Mouse (Mus musculus) ES-CJ7 (cell line): Measurements from ENCODE around the gene Lnpk.

Source experiments
- DNase-seq: peaks from one replicate; pipeline ENCODE4 v3.0.0; 2011; ENCODE audit warnings: low read depth, low spot score

Lnpk gene

GRCm38 (mm10) chr2:74578843-74579489 lies at the start of gene Lnpk:
Lnpk (minus strand) TSS chr2:74579435.
- peak; percentile 89 for DNase-seq

GRCm38 (mm10) chr2:74620368-74620767 lies 41.1 kb upstream of the Lnpk start:
- no peak for DNase-seq

DNA sequence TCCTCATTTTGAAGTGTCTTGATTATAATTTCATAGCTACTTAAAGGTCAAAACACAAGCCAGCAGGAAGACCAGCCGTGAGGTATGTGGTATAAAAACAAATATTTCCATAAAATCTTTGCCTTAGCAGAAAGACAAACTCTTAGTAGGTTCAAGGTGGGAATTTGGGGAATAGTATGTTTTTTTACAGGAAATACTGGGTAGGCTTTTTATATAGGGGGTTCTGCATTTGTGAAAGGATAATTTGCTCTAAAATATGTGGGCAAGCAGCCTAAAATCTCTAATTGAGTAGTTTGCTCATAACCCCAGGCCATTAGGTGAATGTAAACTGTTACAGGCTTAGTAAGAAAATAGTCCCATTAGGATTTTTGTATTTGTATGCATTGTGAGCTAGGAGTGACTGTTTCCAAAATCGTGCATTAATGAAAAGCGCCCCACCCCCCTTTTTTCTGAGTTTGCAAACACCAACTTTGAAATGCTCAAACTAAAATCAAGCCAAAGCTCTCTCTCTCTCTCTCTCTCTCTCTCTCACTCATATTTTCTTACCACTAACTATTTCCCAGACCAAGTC lies 40.5 kb upstream of the Lnpk start:
- DNase-seq = no peak

DNA sequence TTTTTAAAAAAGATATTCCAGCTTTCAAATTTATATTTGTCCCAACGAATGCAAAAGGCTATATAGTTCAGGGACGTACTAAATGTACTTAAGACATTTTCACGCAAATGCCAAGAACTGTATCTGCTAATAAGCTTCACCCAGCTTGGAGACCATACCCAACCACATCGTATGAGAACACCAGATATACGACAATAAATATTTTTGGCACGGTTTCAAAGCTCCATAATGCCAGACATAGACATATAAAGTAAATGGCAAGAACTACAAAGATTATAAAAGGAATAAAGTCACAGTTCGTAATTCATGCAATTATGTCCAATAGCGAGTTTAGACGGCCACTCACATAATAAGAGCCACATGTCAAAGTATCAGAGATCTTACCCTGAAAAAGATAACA lies 38.5 kb upstream of the Lnpk start:
- no peak for DNase-seq

- no peak for DNase-seq
Observed at GRCm38 (mm10) chr2:74611406-74611805, 32.2 kb upstream of the Lnpk start.

GRCm38 (mm10) chr2:74609350-74609749 lies 30.1 kb upstream of the Lnpk start:
- no peak for DNase-seq

GRCm38 (mm10) chr2:74606087-74606760 lies 27.0 kb upstream of the Lnpk start:
- DNase-seq = no peak

GRCm38 (mm10) chr2:74604011-74604410 lies 24.8 kb upstream of the Lnpk start:
- no peak for DNase-seq

DNA sequence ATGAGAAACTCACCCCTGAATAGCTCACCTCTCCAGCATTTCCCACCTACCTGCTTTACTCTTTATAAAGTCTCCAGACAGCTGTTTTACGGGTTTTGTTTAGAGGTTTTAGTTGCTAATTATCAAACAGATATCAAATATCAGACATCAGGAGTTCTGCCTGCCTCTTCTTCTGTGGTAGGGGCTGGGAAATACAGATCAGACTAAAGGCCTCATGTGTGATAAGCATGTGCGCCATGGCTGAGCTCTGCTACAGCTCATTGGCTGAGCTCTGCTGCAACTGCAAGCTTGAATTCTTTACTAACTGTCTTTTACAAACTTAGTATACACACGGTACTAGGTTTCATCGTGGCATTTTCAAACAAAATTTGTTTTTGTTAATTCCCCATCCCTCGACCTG lies 23.2 kb upstream of the Lnpk start:
- DNase-seq = no peak

DNA sequence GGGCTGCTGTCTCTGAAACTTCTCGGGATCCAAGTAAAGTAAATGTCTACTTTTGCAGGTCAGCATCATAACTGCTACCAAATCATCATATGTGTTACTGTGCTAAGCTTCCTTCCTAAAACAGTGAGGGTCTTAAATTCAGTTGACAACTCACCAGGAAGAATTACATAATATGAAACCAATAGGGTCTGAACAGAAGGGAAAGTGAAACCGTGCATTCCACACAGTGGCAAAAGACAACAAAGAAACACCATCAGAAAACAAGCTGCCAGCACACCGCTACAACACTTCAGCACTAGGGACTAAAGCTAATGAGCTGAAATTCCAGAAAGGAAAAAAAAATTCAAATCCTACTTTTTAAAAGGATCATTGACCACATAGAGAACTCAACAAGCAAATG lies 17.9 kb upstream of the Lnpk start:
- no peak for DNase-seq

DNA sequence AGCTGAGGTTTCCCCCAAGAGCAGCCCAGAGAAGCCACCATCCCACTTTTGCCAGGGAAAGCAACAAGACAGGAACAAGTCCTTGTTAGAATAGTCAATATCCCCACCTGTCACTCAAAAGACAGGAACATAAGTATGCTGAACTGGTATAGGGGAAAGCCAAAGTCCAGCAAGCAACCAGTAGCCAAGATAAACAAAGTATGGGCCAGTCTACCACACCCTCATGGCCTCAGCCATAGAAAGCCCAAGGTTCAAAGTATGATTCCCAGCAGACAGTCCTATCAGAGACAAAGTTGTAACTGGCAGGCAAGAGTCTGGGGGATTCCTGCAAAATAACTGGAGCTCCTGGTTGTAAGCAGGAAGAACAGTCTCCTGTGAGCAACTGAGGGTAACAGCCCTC lies 16.9 kb upstream of the Lnpk start:
- no peak for DNase-seq

DNA sequence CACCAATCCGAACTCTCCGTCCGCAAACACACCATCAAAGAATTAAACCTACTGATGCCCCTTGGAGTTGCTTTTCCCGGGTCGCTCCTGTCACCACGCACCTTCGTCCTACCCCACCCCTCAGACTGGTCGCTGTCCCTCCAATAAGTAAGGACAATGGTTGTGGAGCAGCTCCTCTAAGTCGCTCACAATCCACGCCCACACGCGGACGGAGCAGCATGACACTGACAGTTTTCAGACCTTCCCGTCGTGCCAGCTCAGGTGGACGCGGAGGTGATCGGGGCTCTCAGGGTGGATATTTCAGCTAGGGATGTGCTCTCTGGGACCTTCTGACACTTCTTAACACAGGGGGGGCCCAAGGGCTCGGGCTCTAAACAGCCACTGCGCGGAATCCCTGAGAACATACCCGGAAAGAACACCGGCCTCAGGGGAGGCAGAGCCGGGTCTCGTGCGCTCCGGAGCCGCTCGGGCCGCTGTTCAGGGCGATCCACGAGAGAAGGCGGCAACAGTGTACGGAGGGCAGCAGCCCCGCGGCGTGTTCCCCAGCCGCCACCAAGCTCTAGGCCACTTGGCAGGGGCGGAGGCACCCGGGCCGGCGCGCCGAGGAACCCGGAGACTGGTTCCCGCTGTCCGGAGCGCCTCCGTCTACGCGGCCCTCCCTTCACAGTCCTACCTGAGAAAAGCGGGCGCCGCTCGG lies 941 bp downstream of the Lnpk start:
- peak; percentile 39 for DNase-seq

DNA sequence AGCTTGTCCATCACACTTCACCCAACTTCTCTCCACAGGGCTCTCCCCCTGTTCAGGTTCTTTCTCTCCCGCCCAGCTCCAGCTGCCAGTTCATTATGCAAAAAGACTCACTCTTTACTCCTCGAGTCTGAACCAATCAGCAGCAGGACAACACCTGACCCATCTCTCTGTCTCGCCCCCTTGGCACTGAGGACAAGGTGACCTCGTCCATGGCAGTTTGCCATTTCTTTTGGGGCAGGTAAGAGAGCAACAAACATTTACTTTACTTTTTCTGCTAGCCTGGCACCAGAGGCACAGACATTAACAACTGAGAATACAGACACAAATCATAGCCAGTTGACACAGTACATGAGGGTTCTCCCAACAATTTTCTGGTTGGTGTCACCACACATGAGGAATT lies 8.8 kb downstream of the Lnpk start:
- DNase-seq = no peak

DNA sequence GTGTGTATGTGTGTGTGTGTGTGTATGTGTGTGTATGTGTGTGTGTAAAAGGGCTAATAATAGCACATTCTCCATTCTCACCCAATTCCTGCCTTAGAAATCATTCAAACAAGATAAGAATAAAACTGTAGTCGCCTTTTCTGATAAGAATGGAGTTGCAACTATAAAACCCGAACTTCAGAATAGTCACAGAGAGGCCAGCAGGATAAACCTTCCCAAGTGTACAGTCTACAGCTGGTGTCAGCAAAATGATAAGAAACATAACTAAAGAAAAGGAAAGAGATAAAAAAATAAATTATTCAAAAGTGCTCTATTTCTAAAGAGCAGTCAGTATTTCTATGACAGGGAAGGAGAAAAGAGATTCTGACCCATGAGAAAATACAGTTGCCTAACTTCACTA lies 19.4 kb downstream of the Lnpk start:
- no peak for DNase-seq

GRCm38 (mm10) chr2:74559092-74559491 lies 20.1 kb downstream of the Lnpk start:
- no peak for DNase-seq

DNA sequence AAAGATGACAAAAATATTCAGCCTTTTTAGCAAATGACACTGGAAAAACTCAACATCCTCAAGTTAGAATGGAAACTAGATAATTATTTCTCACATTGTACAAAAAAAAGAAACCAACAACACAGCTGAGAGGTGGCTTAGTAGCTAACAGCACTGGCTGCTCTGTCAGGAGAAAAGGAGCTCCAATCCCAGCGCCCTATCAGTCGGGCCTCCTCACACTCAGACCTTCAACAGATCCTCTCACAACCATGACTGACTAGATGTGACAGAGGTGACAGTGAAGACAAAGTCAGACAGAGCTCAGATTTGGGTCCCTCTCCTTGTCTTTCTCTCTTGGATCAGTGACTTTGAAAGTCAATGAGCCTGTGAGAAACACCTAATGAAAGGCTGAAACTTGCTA lies 21.8 kb downstream of the Lnpk start:
- no peak for DNase-seq

GRCm38 (mm10) chr2:74551929-74552328 lies 27.3 kb downstream of the Lnpk start:
- no peak for DNase-seq

DNA sequence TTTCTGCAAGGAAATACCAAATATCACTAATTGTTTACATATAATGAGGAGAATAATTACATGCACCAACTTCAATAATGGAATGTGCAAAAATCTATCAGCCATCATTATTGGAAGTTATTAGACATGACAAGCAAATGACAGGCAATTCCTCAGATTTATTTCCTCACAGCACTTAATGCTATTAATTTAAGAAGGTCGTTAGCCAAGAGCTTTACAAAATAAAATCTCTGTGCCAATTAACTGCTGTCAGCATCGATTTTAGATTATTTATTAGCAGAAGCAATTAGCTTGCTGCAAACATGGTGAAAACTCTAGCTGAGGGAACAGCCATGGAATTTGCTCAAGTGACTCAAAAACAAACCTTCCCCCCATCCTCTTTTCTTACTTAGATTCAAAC lies 30.9 kb downstream of the Lnpk start:
- DNase-seq = no peak

DNA sequence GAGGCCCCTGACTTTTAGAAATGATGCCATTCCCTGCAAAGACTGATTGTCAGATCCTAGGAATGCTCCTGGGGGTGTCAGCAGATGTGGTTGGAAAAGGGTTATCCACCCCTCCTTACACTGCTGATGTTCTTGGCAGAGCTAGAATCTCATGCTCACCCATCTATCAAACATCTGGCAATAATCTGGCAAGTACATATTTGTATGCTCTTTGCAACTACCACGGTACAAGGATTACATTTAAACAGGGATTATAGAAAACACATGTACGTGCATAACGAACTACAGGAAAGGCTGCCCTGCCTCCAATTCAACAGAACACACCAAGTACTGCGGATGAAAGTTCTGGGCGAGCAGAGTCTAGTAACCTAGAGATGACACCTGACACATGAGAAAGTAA lies 70.9 kb downstream of the Lnpk start:
- DNase-seq = no peak

- no peak for DNase-seq
Observed at GRCm38 (mm10) chr2:74506439-74506838, 72.8 kb downstream of the Lnpk start.

DNA sequence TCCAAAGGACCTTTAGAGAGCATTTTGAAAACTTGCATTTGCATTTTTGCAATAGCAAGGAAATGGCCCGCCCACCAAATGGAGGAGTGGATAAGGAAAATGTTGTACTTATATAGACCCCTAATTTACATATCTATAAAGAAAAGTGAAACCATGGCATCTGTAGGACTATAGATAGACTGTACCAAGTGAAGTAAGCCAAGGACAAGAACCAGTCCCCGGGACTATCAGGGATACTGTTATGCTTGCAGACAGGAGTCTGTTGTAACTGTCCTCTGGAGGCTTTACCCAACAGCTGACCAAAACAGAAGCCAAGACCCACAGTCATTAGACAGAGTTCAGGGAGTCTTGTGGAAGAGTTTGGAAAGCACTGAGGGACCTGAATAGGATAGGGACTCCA lies 78.9 kb downstream of the Lnpk start:
- no peak for DNase-seq

- no peak for DNase-seq
Observed at GRCm38 (mm10) chr2:74497851-74498250, 81.4 kb downstream of the Lnpk start.

GRCm38 (mm10) chr2:74491426-74491825 lies 87.8 kb downstream of the Lnpk start:
- no peak for DNase-seq
